Mouse (Mus musculus) E14TG2a.4 (cell line): ENCODE measurements around the gene Zkscan7.

Experiments
- CTCF ChIP-seq: conservative IDR thresholded peaks from 2 replicates; pipeline ENCODE4 v1.5.1; 2014; ENCODE audit warnings: low read length
- NANOG ChIP-seq: IDR thresholded peaks from 2 replicates; pipeline ENCODE4 v1.6.1; 2014; ENCODE audit warnings: borderline replicate concordance, low read length, mixed read lengths
- POU5F1 ChIP-seq: IDR thresholded peaks from 2 replicates; pipeline ENCODE4 v1.6.1; 2014; ENCODE audit warnings: low read length, borderline replicate concordance

DNA sequence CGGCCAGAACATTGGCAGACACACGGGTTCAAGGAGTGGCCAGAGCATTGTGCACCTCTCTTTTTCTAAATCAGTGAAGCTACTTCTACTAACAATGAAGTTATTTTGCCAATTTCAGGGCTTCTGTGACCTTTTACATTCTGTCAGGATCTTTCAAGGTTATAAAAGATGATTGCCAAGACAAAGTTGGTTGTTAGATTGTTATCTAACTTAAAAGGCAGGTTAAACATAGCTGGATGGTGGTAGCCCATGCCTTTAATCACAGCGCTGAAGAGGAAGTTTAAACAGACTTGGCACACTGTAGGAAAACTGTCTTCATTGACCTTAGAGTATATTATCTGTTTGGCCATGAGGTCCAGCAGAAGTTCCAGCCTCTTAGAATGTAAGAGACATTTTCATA lies 39.9 kb upstream of the Zkscan7 start:
- TF ChIP-seq CTCF (no peak), POU5F1 (no peak), NANOG (no peak)
